Mouse (Mus musculus) lung, postnatal 36 days (tissue): ENCODE results near the gene Olfr1191-ps1.
"Not testable (repeated sequence)": the region's sequence is repeated elsewhere in the genome, so short reads cannot be mapped to it uniquely, and the experiment has no call there.

ENCODE experiments used
- DNase-seq: peaks from one replicate; pipeline ENCODE4 v3.0.0; 2022; ENCODE audit warnings: mixed read lengths

Gene Olfr1191-ps1

DNA sequence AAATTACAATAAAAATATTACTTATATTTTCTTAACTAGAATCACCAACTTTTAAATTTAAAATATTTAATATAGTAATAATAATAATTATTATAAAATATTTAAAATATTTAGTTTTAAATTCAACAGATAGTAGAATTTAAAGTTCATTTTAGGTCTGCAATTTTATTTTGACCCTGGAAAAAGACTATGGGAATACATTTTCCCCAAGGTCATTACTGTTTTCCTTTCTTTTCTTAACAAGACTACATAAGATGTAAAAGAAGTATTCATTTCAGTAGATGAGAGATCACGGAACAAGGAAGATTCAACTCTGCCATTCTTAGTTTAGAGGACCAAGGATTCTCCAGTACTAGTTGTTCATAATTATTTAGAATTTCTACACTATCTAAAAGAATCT lies at the start of gene Olfr1191-ps1:
TSS of gene Olfr1191-ps1 (plus strand) at position 301 of the 400 bp plus-strand sequence.
- not testable (repeated sequence) for DNase-seq

DNA sequence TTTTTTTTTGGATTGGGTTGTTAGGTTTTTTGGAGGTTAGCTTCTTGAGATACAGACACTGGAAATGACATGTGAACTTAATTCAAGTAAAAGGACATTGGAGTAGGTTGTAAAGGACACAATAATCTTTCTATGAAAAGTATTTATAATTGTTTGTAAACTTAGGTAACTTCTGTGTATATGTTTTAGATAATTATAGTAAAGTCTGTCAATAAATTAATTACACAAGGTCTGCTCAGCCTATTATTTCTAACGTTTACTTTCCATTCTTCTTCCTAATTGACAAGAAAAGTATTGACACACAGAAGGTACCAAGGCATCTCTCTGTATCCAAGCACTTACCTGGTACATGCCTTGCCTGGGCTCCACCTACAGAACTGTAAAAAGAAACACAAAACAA lies 7.9 kb downstream of the Olfr1191-ps1 start, which contains the start of gene Olfr1192-ps1:
TSS of gene Olfr1192-ps1 (plus strand) at position 301 of the 400 bp plus-strand sequence.
- DNase-seq, result no peak

DNA sequence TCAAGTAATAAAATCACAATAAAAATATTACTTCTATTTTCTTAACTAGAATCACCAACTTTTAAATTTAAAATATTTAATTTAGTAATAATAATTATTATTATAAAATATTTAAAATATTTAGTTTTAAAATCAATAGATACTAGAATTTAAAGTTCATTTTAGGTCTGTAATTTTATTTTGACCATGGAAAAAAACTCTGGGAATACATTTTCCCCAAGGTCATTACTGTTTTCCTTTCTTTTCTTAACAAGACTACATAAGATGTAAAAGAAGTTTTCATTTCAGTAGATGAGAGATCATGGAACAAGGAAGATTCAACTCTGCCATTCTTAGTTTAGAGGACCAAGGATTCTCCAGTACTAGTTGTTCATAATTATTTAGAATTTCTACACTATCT lies 35.0 kb downstream of the Olfr1191-ps1 start, which contains the start of gene Olfr1193:
TSS of gene Olfr1193 (plus strand) at position 301 of the 400 bp plus-strand sequence.
- not testable (repeated sequence) for DNase-seq

DNA sequence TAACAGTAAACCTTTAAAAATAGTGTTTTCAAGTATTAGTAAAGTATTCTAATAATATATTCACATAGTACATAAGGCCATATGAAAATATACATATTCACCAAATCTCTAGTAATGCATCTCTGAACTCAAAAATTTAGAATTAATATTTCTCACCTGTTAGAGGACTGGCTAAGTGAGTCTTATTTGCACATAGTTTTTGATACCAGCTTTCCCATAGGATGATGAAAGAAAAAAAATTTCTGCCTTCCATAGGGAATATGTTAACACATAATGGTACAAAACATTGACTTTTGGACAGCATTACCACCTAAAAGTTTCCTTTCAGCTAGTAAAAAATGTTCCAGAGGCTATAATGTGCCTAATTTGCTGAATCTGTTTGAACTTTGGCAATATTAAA lies 48.7 kb downstream of the Olfr1191-ps1 start, which contains the start of gene Olfr1195:
TSS of gene Olfr1195 (minus strand) at position 101 of the 400 bp plus-strand sequence.
- no peak for DNase-seq
